Comparison of ENCODE assay signal across 10 mouse cellular contexts in genomic region chr9:69357834-69358233, GRCm38 (mm10). TPM values are rescaled to one million over a fixed set of nuclear protein-coding genes. Genes with fewer than 3 reads are reported as not detected.
DNase-seq lines count a peak whose midpoint lies in the region; ATAC-seq lines count a peak whose summit lies in the region.
"Had no signal": no experiment of that assay in that cellular context is flagged by ENCODE, and none has a peak within 500 bp of the region (broad histone marks: within the 10 kb centered on the region; RNA-seq: fewer than 3 reads in every experiment).

No protein-coding gene starts in this region.

- no peaks in the 10 kb centered on the region for H3K36me3 ChIP-seq in kidney, embryonic 14.5 days (ENCODE audit: control insufficient read depth, insufficient read depth, low read length)
- H3K36me3 ChIP-seq: embryonic facial prominence, embryonic 15.5 days had no signal

- H3K27ac ChIP-seq in kidney, embryonic 14.5 days (ENCODE audit: low read depth, low read length), result no peak overlapping the region
- H3K27ac ChIP-seq: embryonic facial prominence, embryonic 15.5 days had no signal

- H3K4me1 ChIP-seq in kidney, embryonic 14.5 days (ENCODE audit: control insufficient read depth, insufficient read depth, low read length), result no peaks in the 10 kb centered on the region
- H3K4me1 ChIP-seq: embryonic facial prominence, embryonic 15.5 days; megakaryocyte, embryonic 14.5 days had no signal

- H3K4me3 ChIP-seq in kidney, embryonic 14.5 days (ENCODE audit: low read length), result no peak overlapping the region
- H3K4me3 ChIP-seq: embryonic facial prominence, embryonic 15.5 days; megakaryocyte, embryonic 14.5 days had no signal

- DNase-seq in kidney, adult 11 months, result peak; percentile 24
- peak; percentile 25 for DNase-seq in Muller cell, postnatal 12 days (ENCODE audit: inconsistent ontology term)
- peak; percentile 56 for DNase-seq in cerebellum, adult 8-10 months
- peak; percentile 28 for DNase-seq in gastrocnemius, postnatal 14 days
- DNase-seq in layer of hippocampus, postnatal 14 days (ENCODE audit: low spot score in 2 of 2), result peak; percentile 59 to 74
- peak; percentile 66 for DNase-seq in testis, postnatal 10 days (ENCODE audit: low spot score)

- intact Hi-C loops in gastrocnemius, postnatal 14 days (cut with DNase I; ENCODE audit: low total_unique reads), result no loop called here

- 43% methylated on average over 3 of the region's 3 CpGs for WGBS in kidney, embryonic 14.5 days

- ATAC-seq in kidney, embryonic 14.5 days (ENCODE audit: low FRiP score, low TSS enrichment), result no peak
- ATAC-seq in megakaryocyte-erythroid progenitor cell, adult 5-6 weeks (replicated peaks; ENCODE audit: low FRiP score, low TSS enrichment, poor library complexity, severe bottlenecking), result peak; percentile 80

- no peak overlapping the region for H3K4me2 ChIP-seq in kidney, embryonic 14.5 days (replicated peaks; ENCODE audit: low read depth, low read length)
- H3K4me2 ChIP-seq: embryonic facial prominence, embryonic 15.5 days had no signal

- no peaks in the 10 kb centered on the region for H3K27me3 ChIP-seq in kidney, embryonic 14.5 days (ENCODE audit: control insufficient read depth, insufficient read depth, low read length)
- H3K27me3 ChIP-seq: embryonic facial prominence, embryonic 15.5 days had no signal

- no peaks in the 10 kb centered on the region for H3K9me3 ChIP-seq in kidney, embryonic 14.5 days (ENCODE audit: control insufficient read depth, low read length)
- H3K9me3 ChIP-seq: embryonic facial prominence, embryonic 15.5 days; megakaryocyte, embryonic 14.5 days had no signal

- H3K9ac ChIP-seq in kidney, embryonic 14.5 days (ENCODE audit: low read depth, low read length), result no peak overlapping the region
- H3K9ac ChIP-seq: embryonic facial prominence, embryonic 15.5 days had no signal

RNA-seq across cellular contexts. Expression of gene Ice2, which starts 39.9 kb away (rescaled TPM):
- polyA plus RNA-seq in kidney, embryonic 14.5 days (2014; fragmentation: Nextera tagmentation; extraction: Ambion mirVana), result 19.7 and 23.3 TPM in 2 replicates
- total RNA-seq in gastrocnemius, postnatal 14 days (2021), result 1 to 10 TPM; 5.0 to 6.4 TPM
- total RNA-seq in layer of hippocampus, postnatal 14 days (2021), result 1 to 10 TPM; 8.9 to 9.9 TPM
- 35.4 and 39.1 TPM in 2 replicates for total RNA-seq in megakaryocyte-erythroid progenitor cell, adult 5-6 weeks (2014; fragmentation: Nextera tagmentation)
- total RNA-seq in megakaryocyte-erythroid progenitor cell, adult 5-6 weeks (2017), result 27.5 and 31.1 TPM in 2 replicates
